17 mouse cellular contexts compared by ENCODE assay signal in the genomic region with DNA sequence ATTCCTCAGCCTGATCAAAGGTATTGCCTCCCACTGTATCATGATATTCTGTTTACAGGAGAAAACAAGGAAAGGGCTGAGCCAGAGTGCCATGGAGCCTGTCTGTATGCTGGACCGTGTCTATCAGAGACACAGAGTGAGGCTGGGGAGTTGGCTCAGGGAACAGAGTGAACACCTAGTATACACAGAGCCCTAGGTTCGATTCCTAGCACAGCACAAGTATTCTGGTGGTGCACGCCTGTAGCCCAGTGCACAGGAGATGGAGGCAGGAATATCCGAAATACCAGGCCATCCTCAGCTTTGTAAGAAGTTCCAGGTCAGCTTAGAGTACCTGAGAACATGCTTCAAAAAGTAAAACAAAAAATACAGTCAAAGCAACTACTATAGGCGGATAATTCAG.
"Had no signal": no experiment of that assay in that cellular context is flagged by ENCODE, and none has a peak within 500 bp of the region (broad histone marks: within the 10 kb centered on the region; RNA-seq: fewer than 3 reads in every experiment).

No protein-coding gene starts in this region.

- H3K9me3 ChIP-seq: lung, embryonic 15.5 days; midbrain, embryonic 13.5 days; midbrain, embryonic 15.5 days; neural tube, embryonic 12.5 days; stomach, embryonic 15.5 days had no signal

- H3K4me3 ChIP-seq: lung, embryonic 15.5 days; megakaryocyte, embryonic 14.5 days; midbrain, embryonic 13.5 days; midbrain, embryonic 15.5 days; neural tube, embryonic 12.5 days; stomach, embryonic 15.5 days had no signal

- H3K36me3 ChIP-seq: lung, embryonic 15.5 days; midbrain, embryonic 13.5 days; midbrain, embryonic 15.5 days; neural tube, embryonic 12.5 days; stomach, embryonic 15.5 days had no signal

- H3K27ac ChIP-seq: lung, embryonic 15.5 days; macrophage; midbrain, embryonic 13.5 days; midbrain, embryonic 15.5 days; neural tube, embryonic 12.5 days; stomach, embryonic 15.5 days; stomach, postnatal 0 days had no signal

- H3K4me2 ChIP-seq: lung, embryonic 15.5 days; midbrain, embryonic 11.5 days; midbrain, embryonic 13.5 days; midbrain, embryonic 15.5 days; neural tube, embryonic 12.5 days; stomach, embryonic 15.5 days had no signal

- H3K4me1 ChIP-seq: megakaryocyte, embryonic 14.5 days; midbrain, embryonic 13.5 days; midbrain, embryonic 15.5 days; neural tube, embryonic 12.5 days; stomach, embryonic 15.5 days had no signal

- H3K27me3 ChIP-seq: lung, embryonic 15.5 days; megakaryocyte, embryonic 14.5 days; midbrain, embryonic 13.5 days; midbrain, embryonic 15.5 days; neural tube, embryonic 12.5 days; stomach, embryonic 15.5 days had no signal

- ATAC-seq: lung, postnatal 0 days; midbrain, embryonic 13.5 days; midbrain, embryonic 15.5 days had no signal

- H3K9ac ChIP-seq: lung, embryonic 15.5 days; midbrain, embryonic 13.5 days; midbrain, embryonic 15.5 days; neural tube, embryonic 12.5 days; stomach, embryonic 15.5 days had no signal

- DNase-seq: lung, adult 2 months; lung, postnatal 14 days; lung, postnatal 36 days; right cerebral cortex, postnatal 14 days; thymus, adult 2 months; thymus, postnatal 25 days; thymus, postnatal 4 days had no signal
